Mouse (Mus musculus): ENCODE results near the gene Jsrp1. TPM values are rescaled to one million over a fixed set of nuclear protein-coding genes. Genes with fewer than 3 reads are reported as not detected.
"Not testable (repeated sequence)": the region's sequence is repeated elsewhere in the genome, so short reads cannot be mapped to it uniquely, and the experiment has no call there.

The Jsrp1 gene
- polyA plus RNA-seq, 1 experiment from 2014 or later: 10.0 TPM

DNA sequence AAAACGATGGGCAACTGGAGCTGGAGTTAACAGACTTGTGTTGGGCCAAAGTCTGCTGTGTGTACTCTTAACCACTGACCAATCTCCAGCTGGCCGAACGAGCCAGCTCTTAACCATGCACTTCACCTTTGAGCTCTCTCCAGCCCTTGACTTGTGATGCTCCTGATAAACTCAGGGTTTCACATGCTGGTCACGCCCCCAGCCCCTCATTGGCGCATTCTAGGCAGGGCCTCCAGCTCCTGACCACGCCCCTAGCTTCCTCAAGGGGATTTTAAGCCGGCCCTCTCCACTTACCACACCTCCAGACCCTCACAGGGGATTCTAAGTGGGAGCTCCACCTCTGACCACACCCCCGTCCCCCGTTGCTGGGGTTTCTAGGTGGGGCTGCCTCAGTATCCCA lies 17.8 kb upstream of the Jsrp1 start:
- H3K4me1 ChIP-seq: peaks cover 37% of the 10 kb centered on the region
- no peak for ATAC-seq (ENCODE audit: insufficient number of reproducible peaks, low FRiP score, low TSS enrichment, low read depth)
- no peak overlapping the region; the same call in 1 of the 2 replicates for H3K27ac ChIP-seq (replicated peaks)
- H3K9me3 ChIP-seq (replicated peaks): no peaks in the 10 kb centered on the region
- H3K36me3 ChIP-seq: peaks cover 22% of the 10 kb centered on the region
- H3K9ac ChIP-seq: no peak overlapping the region
- WGBS: 4% methylated on average over 9 of the region's 9 CpGs
- no peak overlapping the region for H3K4me3 ChIP-seq (replicated peaks)
- peaks cover 28% of the 10 kb centered on the region for H3K27me3 ChIP-seq
- H3K4me2 ChIP-seq (replicated peaks): no peak overlapping the region

GRCm38 (mm10) chr10:80829359-80830278 lies 16.3 kb upstream of the Jsrp1 start:
- Histone ChIP-seq H3K27ac (replicated peaks) (no peak overlapping the region), H3K36me3 (peaks cover 19% of the 10 kb centered on the region), H3K4me1 (peaks cover 37% of the 10 kb centered on the region), H3K9ac (no peak overlapping the region), H3K4me2 (replicated peaks) (no peak overlapping the region), H3K4me3 (replicated peaks) (no peak overlapping the region), H3K9me3 (replicated peaks) (no peaks in the 10 kb centered on the region), H3K27me3 (peaks cover 13% of the 10 kb centered on the region)
- 74% methylated on average over 1 of the region's 1 CpGs for WGBS
- no peak for ATAC-seq (ENCODE audit: insufficient number of reproducible peaks, low FRiP score, low TSS enrichment, low read depth)

DNA sequence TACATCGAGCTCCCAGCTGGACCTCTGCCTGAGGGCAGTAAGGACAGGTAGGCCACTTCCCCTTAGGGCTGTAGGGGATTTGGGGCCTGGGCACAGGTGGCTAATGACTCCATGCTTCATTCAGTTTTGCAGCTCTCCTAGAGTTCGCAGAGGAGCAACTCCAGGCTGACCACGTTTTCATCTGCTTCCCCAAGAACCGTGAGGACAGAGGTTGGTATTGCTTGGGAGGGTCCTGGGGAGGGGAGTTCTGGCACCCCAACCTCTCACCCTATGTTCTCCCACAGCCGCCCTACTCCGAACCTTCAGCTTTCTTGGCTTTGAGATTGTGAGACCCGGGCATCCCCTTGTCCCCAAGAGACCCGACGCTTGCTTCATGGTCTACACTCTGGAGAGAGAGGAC lies 15.3 kb upstream of the Jsrp1 start:
- not testable (repeated sequence) for H3K27ac ChIP-seq (replicated peaks)

DNA sequence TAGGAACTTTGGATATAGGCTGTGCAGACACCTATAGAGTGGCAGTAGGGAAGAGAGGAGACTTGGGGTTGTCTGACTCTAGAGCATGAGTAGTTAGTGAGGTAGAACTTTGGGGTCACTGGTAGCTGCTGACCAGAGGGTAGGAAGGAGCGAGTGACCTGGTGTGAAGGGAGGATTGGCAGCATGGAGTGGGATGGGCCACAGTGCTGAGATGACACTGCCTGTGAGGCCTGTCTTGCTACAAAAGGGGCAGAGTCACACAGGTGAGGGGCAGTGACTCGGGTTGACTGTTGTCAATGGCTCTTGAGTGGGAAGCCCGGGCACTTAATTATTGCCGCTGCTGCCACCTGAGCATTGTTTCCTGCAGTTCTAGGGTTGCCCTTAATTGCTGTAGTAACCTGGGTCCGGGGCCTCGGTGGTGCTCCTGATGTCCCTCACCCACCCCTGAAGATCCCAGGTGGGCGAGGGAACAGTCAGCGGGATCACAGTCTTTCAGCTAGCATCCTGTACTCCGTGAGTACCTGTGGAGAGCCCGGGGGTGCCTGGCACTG lies 14.6 kb upstream of the Jsrp1 start:
- peak overlapping the region; percentile 93 for H3K4me2 ChIP-seq (replicated peaks)
- no peak for ATAC-seq (ENCODE audit: insufficient number of reproducible peaks, low FRiP score, low TSS enrichment, low read depth)

More for the DNA sequence above, 15.3 kb upstream of the Jsrp1 start:
- not testable (repeated sequence) for H3K9ac ChIP-seq; H3K27me3 ChIP-seq; ATAC-seq (ENCODE audit: insufficient number of reproducible peaks, low FRiP score, low TSS enrichment, low read depth); H3K9me3 ChIP-seq (replicated peaks)
- 0 out of 2 replicates have a peak overlapping the region, but pooled peaks have one; percentile 71 for H3K4me3 ChIP-seq (replicated peaks)
- 87% methylated on average over 9 of the region's 9 CpGs for WGBS
- H3K36me3 ChIP-seq: peaks cover 18% of the 10 kb centered on the region
- H3K4me2 ChIP-seq (replicated peaks): peak overlapping the region; percentile 93; the same call in 1 of the 2 replicates
- peaks cover 37% of the 10 kb centered on the region for H3K4me1 ChIP-seq

DNA sequence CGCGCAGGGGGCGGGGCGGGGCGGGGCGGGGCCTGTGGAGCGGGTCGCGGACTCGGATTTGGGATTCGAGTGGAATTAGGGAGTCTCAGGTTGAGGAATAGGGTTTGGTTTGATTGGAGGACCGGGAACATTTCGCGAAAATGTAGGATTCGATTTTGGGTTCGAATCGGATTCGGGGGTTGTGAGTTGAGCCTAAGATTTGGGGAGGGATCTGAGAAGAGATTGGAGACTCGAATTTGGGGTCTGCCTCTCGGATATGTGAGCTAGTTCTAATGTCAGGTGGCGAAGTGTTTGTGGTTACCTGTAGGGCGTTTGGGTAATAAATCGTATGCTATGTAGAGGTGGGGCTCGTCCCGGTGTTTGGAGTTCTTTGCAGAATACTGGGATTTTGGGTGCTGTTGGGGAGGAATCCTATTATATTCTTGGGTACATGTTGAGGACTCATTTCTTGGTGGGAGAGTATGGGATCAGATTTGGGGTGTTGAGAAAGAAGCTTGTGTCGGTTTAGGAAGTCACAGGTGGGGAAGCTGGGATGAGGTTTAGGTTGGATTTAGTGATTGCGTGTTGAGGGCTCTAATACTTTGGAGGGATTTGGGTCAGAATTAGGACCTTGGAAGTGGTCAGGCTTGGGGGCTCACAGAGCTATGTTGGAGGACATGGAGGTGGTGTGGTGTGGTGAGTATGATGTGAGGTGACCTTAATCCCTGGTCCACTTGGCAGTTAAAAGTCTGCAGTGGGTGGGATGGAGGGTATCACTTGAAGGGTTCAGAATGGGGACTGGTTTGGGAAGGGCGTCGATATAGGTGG lies 14.0 kb upstream of the Jsrp1 start:
- Histone ChIP-seq H3K4me3 (replicated peaks) (peak overlapping the region; percentile 71), H3K4me2 (replicated peaks) (peak overlapping the region; percentile 93), H3K9me3 (replicated peaks) (no peaks in the 10 kb centered on the region), H3K4me1 (peaks cover 37% of the 10 kb centered on the region), H3K36me3 (peaks cover 18% of the 10 kb centered on the region), H3K27ac (replicated peaks) (peak overlapping the region; percentile 91), H3K27me3 (no peaks in the 10 kb centered on the region), H3K9ac (peak overlapping the region; percentile 97)
- WGBS: 5% methylated on average over 28 of the region's 29 CpGs
- ATAC-seq (ENCODE audit: insufficient number of reproducible peaks, low FRiP score, low TSS enrichment, low read depth): no peak

More for the DNA sequence above, 14.6 kb upstream of the Jsrp1 start:
- Histone ChIP-seq H3K27ac (replicated peaks) (no peak overlapping the region), H3K4me1 (peaks cover 37% of the 10 kb centered on the region), H3K9ac (peak overlapping the region; percentile 97), H3K36me3 (peaks cover 18% of the 10 kb centered on the region), H3K9me3 (replicated peaks) (no peaks in the 10 kb centered on the region), H3K27me3 (no peaks in the 10 kb centered on the region), H3K4me3 (replicated peaks) (peak overlapping the region; percentile 71)
- WGBS: 68% methylated on average over 10 of the region's 10 CpGs

DNA sequence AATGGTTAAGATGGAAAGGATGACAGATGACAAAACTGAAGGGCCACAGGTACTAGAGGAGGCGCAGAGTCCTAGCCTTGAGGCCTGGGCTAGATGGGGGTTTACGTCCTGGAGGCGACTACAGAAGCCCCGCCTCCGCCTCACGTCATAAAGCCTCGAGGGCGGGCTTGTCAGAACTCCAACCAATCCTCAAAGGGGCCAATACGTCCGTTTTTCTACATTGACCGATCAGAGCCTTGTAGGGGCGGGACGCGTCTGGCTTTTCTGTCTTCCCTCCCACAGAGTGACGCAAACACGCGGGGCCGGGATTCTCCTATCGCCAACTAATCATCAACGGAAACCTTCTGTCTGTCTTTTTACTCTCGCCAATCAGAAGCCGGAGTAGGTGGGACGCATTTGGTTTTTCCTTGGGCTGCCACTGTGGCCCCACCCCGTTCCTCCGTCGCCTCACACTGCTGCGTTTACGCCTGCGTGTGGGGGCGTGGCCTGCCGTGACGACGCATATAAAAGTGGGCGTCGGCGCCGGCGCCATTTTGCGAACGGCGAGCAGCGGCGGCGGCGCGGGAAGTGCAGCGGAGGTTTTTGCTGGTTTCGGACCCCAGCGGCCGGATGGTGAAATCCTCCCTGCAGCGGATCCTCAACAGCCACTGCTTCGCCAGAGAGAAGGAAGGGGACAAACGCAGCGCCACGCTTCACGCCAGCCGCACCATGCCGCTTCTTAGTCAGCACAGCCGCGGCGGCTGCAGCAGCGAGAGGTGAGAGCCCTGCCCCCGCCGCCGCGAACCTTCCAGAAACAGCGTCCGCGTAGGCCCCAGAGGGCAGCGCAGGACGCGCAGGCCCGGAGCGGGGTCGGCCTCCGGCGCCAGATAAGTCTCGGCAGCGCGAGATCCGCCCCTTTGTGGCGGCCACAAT lies 13.1 kb upstream of the Jsrp1 start, which contains the start of gene Oaz1:
TSS of gene Oaz1 (plus strand) at position 506 of the 912 bp plus-strand sequence.
- under 1% methylated on average over 80 of the region's 82 CpGs for WGBS
- H3K27me3 ChIP-seq: no peaks in the 10 kb centered on the region
- peak within 1 kb of the TSS; percentile 71 for H3K4me3 ChIP-seq (replicated peaks)
- no peaks in the 10 kb centered on the region for H3K9me3 ChIP-seq (replicated peaks)
- peak within 1 kb of the TSS; percentile 97 for H3K9ac ChIP-seq
- H3K4me1 ChIP-seq: peaks cover 35% of the 10 kb centered on the region
- peaks cover 18% of the 10 kb centered on the region for H3K36me3 ChIP-seq
- peak within 1 kb of the TSS; percentile 93 for H3K4me2 ChIP-seq (replicated peaks)
- ATAC-seq (ENCODE audit: insufficient number of reproducible peaks, low FRiP score, low TSS enrichment, low read depth): peak; percentile 98
- peak within 1 kb of the TSS; percentile 91 for H3K27ac ChIP-seq (replicated peaks)

DNA sequence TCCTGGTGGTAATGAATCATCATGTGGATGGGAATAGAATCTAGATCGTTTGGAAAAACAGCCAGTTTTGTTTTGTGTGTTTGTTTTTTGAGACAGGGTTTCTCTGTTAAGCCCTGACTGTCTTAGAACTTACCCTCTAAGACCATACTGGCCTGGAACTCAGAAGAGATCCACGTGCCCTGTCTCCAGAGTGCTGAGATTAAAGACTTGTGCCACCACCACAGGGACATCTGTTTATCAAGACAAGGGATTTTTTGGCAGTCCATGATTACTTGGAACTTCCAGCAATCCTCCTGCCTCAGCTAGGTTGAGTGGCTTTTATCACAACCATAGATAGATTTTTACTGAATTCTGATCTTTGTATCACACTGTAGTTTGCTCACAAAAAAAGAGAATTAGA lies 11.5 kb upstream of the Jsrp1 start:
- no peaks in the 10 kb centered on the region for H3K27me3 ChIP-seq
- no peak overlapping the region for H3K27ac ChIP-seq (replicated peaks)
- H3K9ac ChIP-seq: no peak overlapping the region
- ATAC-seq (ENCODE audit: insufficient number of reproducible peaks, low FRiP score, low TSS enrichment, low read depth): no peak
- peaks cover 8% of the 10 kb centered on the region for H3K36me3 ChIP-seq
- no peak overlapping the region for H3K4me3 ChIP-seq (replicated peaks)
- peaks cover 20% of the 10 kb centered on the region for H3K4me1 ChIP-seq
- 70% methylated on average over 2 of the region's 2 CpGs for WGBS
- no peak overlapping the region for H3K4me2 ChIP-seq (replicated peaks)
- H3K9me3 ChIP-seq (replicated peaks): no peaks in the 10 kb centered on the region

DNA sequence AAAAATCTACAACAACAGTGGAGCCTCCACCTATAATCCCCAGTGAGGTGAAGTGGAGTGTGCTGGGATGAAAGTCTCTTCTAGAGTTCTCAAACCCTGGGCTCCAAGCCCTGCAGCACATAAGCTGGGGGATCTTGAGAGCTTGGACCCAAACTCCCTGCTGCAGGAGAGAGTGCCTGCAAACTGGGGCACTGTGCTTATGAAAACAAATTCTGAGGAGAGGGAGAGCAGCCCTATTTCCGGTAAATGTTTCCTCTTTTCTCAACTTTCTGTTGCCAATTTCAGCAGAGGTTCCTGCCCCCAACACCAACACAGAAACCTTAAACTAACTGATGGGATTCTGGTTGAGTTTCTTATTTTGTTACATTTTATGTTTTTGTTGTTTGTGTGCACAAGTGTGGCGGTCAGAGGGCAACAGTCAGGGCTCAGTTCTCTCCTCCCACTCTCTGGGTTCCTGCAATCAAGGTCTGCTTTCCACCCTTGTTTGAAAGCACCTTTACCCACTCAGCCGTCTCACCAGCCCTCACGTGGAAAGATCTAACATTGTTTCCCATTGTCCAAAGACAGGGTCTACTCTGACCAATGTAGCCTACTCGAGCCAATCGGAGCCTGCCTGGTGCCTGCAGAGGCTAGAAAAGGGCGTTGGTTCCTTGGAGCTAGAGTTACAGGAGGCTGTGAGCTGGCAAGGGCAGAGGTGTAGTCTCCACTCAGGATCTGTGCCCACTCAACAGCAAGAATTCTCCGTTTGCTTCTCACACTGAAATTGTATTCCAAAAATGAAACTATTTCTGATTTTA lies 10.7 kb upstream of the Jsrp1 start:
- Histone ChIP-seq H3K27ac (replicated peaks) (no peak overlapping the region), H3K4me3 (replicated peaks) (no peak overlapping the region), H3K4me1 (peaks cover 13% of the 10 kb centered on the region), H3K36me3 (peaks cover under 1% of the 10 kb centered on the region; the same call in 1 of the 2 replicates), H3K9ac (no peak overlapping the region), H3K27me3 (no peaks in the 10 kb centered on the region), H3K9me3 (replicated peaks) (no peaks in the 10 kb centered on the region), H3K4me2 (replicated peaks) (no peak overlapping the region)
- WGBS: 58% methylated on average over 8 of the region's 8 CpGs
- ATAC-seq (ENCODE audit: insufficient number of reproducible peaks, low FRiP score, low TSS enrichment, low read depth): no peak

GRCm38 (mm10) chr10:80823316-80823715 lies 10.0 kb upstream of the Jsrp1 start:
- Histone ChIP-seq H3K4me1 (peaks cover 9% of the 10 kb centered on the region), H3K4me2 (replicated peaks) (no peak overlapping the region), H3K27me3 (no peaks in the 10 kb centered on the region), H3K9me3 (replicated peaks) (no peaks in the 10 kb centered on the region), H3K36me3 (no peaks in the 10 kb centered on the region), H3K9ac (no peak overlapping the region), H3K27ac (replicated peaks) (no peak overlapping the region), H3K4me3 (replicated peaks) (no peak overlapping the region)
- ATAC-seq (ENCODE audit: insufficient number of reproducible peaks, low FRiP score, low TSS enrichment, low read depth): no peak
- WGBS: 85% methylated on average over 1 of the region's 1 CpGs

DNA sequence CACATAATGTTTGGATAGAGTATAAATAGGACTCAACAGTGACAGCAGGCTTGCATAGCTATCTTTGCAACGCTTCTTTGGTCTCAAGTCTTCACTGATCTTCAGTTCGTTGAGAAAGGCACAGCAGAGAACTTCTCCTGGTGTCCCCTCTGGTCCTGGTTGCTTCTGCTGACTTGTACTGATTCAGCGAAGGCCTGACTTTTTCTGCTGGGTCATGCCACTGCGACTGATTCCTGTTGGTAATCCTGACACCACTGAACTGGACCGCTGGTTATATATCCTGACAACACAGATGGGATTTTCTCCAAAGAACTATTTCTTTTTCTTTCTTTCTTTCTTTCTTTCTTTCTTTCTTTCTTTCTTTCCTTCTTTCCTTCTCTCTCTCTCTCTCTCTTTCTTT lies 9.2 kb upstream of the Jsrp1 start:
- H3K27me3 ChIP-seq: no peaks in the 10 kb centered on the region
- H3K9me3 ChIP-seq (replicated peaks): no peaks in the 10 kb centered on the region
- H3K4me1 ChIP-seq: peaks cover 2% of the 10 kb centered on the region
- no peak overlapping the region for H3K4me3 ChIP-seq (replicated peaks)
- no peak overlapping the region for H3K9ac ChIP-seq
- WGBS: 94% methylated on average over 5 of the region's 5 CpGs
- no peak for ATAC-seq (ENCODE audit: insufficient number of reproducible peaks, low FRiP score, low TSS enrichment, low read depth)
- H3K36me3 ChIP-seq: no peaks in the 10 kb centered on the region
- H3K4me2 ChIP-seq (replicated peaks): no peak overlapping the region
- no peak overlapping the region for H3K27ac ChIP-seq (replicated peaks)
